Mouse (Mus musculus): ENCODE data around the gene Asb11.

DNA sequence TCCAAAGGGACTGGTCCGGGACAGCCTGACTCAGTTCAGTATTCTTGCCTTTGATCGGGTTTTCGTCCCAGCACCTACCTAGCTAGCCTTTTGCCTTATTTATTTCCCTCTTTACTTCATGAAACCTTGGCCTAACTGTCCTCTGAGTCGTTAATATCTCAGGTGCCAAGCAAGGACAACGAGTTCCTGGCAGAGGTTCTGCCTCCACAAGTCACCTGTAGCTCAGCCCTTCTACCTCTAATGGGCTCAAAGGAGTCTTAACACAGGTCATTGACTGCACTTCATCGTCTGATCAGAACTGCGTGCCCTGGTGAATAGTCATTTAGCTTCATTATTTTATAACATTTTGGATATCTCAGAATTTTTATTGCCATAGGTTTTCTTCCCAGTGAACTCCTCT lies 2.7 kb downstream of the Asb11 start:
- no peak for TF ChIP-seq CTCF (IDR thresholded peaks at IDR 0.05; ENCODE audit: borderline replicate concordance, extremely low read depth, insufficient read depth, insufficient read length)
- no peak for TF ChIP-seq POLR2A (IDR thresholded peaks at IDR 0.05; ENCODE audit: borderline replicate concordance, extremely low read depth, insufficient read depth, insufficient read length, poor library complexity, severe bottlenecking)

Measured in brain, embryonic 14.5 days (tissue).